Mouse (Mus musculus): ENCODE measurements around the gene Bak1. TPM values are rescaled to one million over a fixed set of nuclear protein-coding genes. Genes with fewer than 3 reads are reported as not detected.
A peak's percentile ranks its signal among the peaks of the same experiment; 100 is the strongest.

Gene Bak1
- polyA plus RNA-seq, 1 experiment from 2014 or later: 8.1 TPM

DNA sequence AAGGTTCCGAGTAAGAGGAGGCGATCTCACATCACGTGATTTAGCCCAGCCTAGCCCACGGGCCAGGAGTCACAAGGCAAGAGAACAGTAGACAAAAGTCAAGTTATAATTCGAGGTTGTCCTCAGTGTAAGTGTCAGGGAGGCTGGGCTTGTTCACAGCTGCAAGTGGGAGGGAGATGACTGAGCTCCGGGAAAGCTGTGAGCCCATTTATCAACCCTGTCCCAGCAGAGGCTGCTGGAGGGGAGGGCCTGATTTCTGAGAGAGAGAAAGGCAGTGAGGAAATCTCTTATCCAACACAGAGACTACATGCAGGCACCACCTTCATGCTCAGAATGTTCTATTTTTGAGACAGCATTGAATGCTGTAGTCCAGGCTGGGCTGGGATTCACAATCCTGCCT lies 15.9 kb downstream of the Bak1 start:
- Histone ChIP-seq H3K36me3 (no peaks in the 10 kb centered on the region), H3K27me3 (replicated peaks) (no peaks in the 10 kb centered on the region), H3K9me3 (no peaks in the 10 kb centered on the region), H3K4me2 (replicated peaks) (no peak overlapping the region), H3K4me1 (replicated peaks) (peaks cover 5% of the 10 kb centered on the region; the same call in 1 of the 2 replicates), H3K4me3 (replicated peaks) (no peak overlapping the region), H3K9ac (no peak overlapping the region), H3K27ac (no peak overlapping the region)
- ATAC-seq: no peak
- 32% methylated on average over 6 of the region's 6 CpGs for WGBS

DNA sequence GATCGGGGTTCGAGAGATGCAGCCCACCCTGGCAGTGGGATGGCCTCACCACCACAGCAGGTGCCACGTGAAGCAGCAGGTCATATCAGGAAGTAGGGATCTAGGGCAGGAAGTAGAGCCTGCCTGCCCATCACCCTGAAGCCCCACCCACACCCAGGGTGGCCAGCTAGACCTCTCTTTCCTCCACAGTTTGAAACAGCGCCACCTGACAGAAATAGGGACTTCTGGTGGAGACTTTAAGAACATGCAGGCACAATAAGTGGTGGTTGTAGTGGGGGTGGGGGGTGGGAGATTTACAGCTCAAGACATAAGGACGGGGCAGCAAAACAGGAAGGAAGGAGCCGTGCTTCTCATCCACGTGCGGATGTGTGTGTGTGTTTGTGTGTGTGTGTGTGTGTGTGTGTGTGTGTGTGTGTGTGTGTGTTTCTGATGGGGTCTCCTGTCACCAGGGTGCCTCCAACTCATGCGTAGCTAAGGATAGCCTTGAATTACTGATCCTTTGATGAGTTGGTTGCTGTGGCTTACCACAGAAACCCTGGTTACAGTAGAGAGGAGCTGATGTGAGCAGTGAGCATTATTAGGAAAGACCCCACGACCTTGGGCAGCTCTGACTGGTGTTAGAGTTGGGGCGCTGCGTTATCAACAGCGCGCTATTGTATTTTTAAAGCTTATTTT lies 16.7 kb downstream of the Bak1 start:
- no peaks in the 10 kb centered on the region for H3K36me3 ChIP-seq
- H3K4me3 ChIP-seq (replicated peaks): no peak overlapping the region
- no peaks in the 10 kb centered on the region for H3K27me3 ChIP-seq (replicated peaks)
- H3K4me2 ChIP-seq (replicated peaks): no peak overlapping the region
- 0 out of 2 replicates have a peak, but pooled peaks cover under 1% of the 10 kb centered on the region for H3K4me1 ChIP-seq (replicated peaks)
- H3K9ac ChIP-seq: no peak overlapping the region
- 53% methylated on average over 14 of the region's 14 CpGs for WGBS
- H3K9me3 ChIP-seq: no peaks in the 10 kb centered on the region
- 0 out of 2 replicates have a peak, but pooled peaks have one; percentile 40 for ATAC-seq
- no peak overlapping the region for H3K27ac ChIP-seq

GRCm38 (mm10) chr17:27011167-27011566 lies 17.6 kb downstream of the Bak1 start:
- ATAC-seq: no peak
- no peak overlapping the region for H3K9ac ChIP-seq
- H3K4me2 ChIP-seq (replicated peaks): no peak overlapping the region
- no peak overlapping the region for H3K27ac ChIP-seq
- no peaks in the 10 kb centered on the region for H3K9me3 ChIP-seq
- 89% methylated on average over 10 of the region's 10 CpGs for WGBS
- no peak overlapping the region for H3K4me3 ChIP-seq (replicated peaks)
- no peaks in the 10 kb centered on the region for H3K4me1 ChIP-seq (replicated peaks)
- H3K36me3 ChIP-seq: no peaks in the 10 kb centered on the region
- no peaks in the 10 kb centered on the region for H3K27me3 ChIP-seq (replicated peaks)

GRCm38 (mm10) chr17:27008277-27008676 lies 20.5 kb downstream of the Bak1 start:
- Histone ChIP-seq H3K4me1 (replicated peaks) (no peaks in the 10 kb centered on the region), H3K9ac (no peak overlapping the region), H3K4me3 (replicated peaks) (no peak overlapping the region), H3K27me3 (replicated peaks) (no peaks in the 10 kb centered on the region), H3K36me3 (no peaks in the 10 kb centered on the region), H3K4me2 (replicated peaks) (no peak overlapping the region), H3K27ac (no peak overlapping the region), H3K9me3 (no peaks in the 10 kb centered on the region)
- ATAC-seq: peak; percentile 74
- WGBS: 55% methylated on average over 2 of the region's 2 CpGs

DNA sequence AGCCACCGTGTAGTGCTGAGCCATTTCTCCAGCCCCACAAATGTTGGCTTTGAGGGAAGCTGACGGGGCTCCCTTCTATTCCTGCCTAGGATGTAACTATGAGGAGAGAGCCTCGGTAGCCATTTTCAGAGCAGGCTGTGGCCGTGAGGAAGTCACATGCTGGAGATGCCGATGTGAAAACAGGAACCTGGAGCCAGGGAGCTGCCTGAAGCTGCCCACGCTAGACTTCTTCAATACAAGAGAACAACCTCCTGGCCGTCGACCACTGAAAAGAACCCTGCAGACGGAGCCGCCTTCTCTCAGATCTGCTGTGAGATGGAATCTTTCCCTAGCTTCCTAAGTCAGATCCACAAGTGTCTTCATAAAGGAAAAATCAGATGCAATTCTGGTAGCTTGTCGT lies 23.2 kb downstream of the Bak1 start:
- no peak for ATAC-seq
- H3K4me1 ChIP-seq (replicated peaks): no peaks in the 10 kb centered on the region
- no peak overlapping the region for H3K4me3 ChIP-seq (replicated peaks)
- H3K9ac ChIP-seq: no peak overlapping the region
- 45% methylated on average over 11 of the region's 11 CpGs for WGBS
- H3K36me3 ChIP-seq: no peaks in the 10 kb centered on the region
- H3K9me3 ChIP-seq: no peaks in the 10 kb centered on the region
- H3K27me3 ChIP-seq (replicated peaks): no peaks in the 10 kb centered on the region
- no peak overlapping the region for H3K4me2 ChIP-seq (replicated peaks)
- H3K27ac ChIP-seq: no peak overlapping the region

DNA sequence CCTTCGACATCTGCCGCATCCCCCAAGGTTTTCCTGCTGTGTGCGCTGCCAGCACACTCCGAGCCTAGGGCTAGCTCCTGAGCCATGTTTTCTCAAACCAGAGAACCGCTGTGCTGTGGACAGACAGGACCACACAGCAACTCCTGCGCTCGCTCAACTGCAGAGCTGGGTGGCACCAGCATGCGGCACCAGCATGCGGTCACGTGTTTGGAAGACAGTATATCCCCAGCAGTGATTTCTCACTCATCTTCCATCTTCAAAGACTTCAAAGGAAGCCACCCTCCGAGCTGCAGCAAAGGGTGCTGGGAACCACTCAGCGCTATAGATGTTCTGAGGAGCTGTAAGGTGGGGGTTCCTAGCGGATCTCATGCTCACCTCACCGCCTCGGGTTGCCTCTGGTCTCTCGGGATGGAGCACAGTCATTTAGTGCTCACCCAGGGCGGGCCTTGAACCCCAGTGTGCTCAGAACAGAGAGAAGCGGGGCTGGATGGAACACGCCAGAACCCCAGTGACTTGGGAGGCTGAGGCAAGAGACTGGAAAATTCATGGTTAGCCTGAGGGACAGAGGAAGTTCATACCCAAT lies 23.8 kb downstream of the Bak1 start:
- Histone ChIP-seq H3K27me3 (replicated peaks) (no peaks in the 10 kb centered on the region), H3K4me3 (replicated peaks) (no peak overlapping the region), H3K9me3 (no peaks in the 10 kb centered on the region), H3K4me2 (replicated peaks) (no peak overlapping the region), H3K4me1 (replicated peaks) (no peaks in the 10 kb centered on the region), H3K9ac (no peak overlapping the region), H3K27ac (no peak overlapping the region), H3K36me3 (no peaks in the 10 kb centered on the region)
- ATAC-seq: no peak
- WGBS: 33% methylated on average over 19 of the region's 19 CpGs

- Histone ChIP-seq H3K36me3 (no peaks in the 10 kb centered on the region), H3K4me1 (replicated peaks) (no peaks in the 10 kb centered on the region), H3K27ac (no peak overlapping the region), H3K9me3 (no peaks in the 10 kb centered on the region), H3K4me3 (replicated peaks) (no peak overlapping the region), H3K27me3 (replicated peaks) (no peaks in the 10 kb centered on the region), H3K9ac (no peak overlapping the region), H3K4me2 (replicated peaks) (no peak overlapping the region)
- ATAC-seq: no peak
- WGBS: 34% methylated on average over 9 of the region's 9 CpGs
Measured at GRCm38 (mm10) chr17:27004431-27004830, 24.4 kb downstream of the Bak1 start.

- H3K4me2 ChIP-seq (replicated peaks): no peak overlapping the region
- no peak overlapping the region for H3K27ac ChIP-seq
- ATAC-seq: no peak
- no peak overlapping the region for H3K4me3 ChIP-seq (replicated peaks)
- 46% methylated on average over 6 of the region's 6 CpGs for WGBS
- H3K9me3 ChIP-seq: no peaks in the 10 kb centered on the region
- no peaks in the 10 kb centered on the region for H3K27me3 ChIP-seq (replicated peaks)
- H3K4me1 ChIP-seq (replicated peaks): no peaks in the 10 kb centered on the region
- no peaks in the 10 kb centered on the region for H3K36me3 ChIP-seq
- H3K9ac ChIP-seq: no peak overlapping the region
Measured at GRCm38 (mm10) chr17:27001889-27002288, 26.9 kb downstream of the Bak1 start.

GRCm38 (mm10) chr17:27001151-27001550 lies 27.7 kb downstream of the Bak1 start:
- no peaks in the 10 kb centered on the region for H3K27me3 ChIP-seq (replicated peaks)
- no peaks in the 10 kb centered on the region for H3K9me3 ChIP-seq
- H3K4me1 ChIP-seq (replicated peaks): no peaks in the 10 kb centered on the region
- H3K4me2 ChIP-seq (replicated peaks): no peak overlapping the region
- ATAC-seq: no peak
- H3K36me3 ChIP-seq: no peaks in the 10 kb centered on the region
- 75% methylated on average over 7 of the region's 7 CpGs for WGBS
- H3K27ac ChIP-seq: no peak overlapping the region
- no peak overlapping the region for H3K4me3 ChIP-seq (replicated peaks)
- no peak overlapping the region for H3K9ac ChIP-seq

DNA sequence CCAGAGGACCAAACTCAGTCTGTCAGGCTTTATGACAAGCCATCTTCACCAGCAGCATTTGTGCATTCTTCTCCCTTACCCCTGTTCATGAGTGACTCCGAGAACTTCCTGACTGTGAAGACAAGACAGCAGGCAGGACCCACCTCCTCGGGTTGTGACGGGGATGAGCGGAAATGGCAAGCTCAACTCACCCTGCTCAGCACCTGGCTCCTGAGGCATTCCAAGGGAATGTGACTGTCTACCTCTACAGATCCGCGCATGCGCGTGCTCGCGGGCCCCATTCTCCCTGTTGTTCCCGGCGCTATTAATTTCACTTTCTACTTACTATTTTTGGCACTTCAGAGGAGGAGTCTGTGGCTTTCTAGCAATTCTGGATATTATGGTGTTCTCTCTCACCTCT lies 28.8 kb downstream of the Bak1 start:
- 75% methylated on average over 12 of the region's 12 CpGs for WGBS
- no peaks in the 10 kb centered on the region for H3K27me3 ChIP-seq (replicated peaks)
- no peaks in the 10 kb centered on the region for H3K36me3 ChIP-seq
- H3K4me1 ChIP-seq (replicated peaks): no peaks in the 10 kb centered on the region
- H3K9me3 ChIP-seq: no peaks in the 10 kb centered on the region
- no peak for ATAC-seq
- no peak overlapping the region for H3K4me3 ChIP-seq (replicated peaks)
- H3K27ac ChIP-seq: no peak overlapping the region
- 0 out of 2 replicates have a peak overlapping the region, but pooled peaks have one; percentile 11 for H3K4me2 ChIP-seq (replicated peaks)
- H3K9ac ChIP-seq: no peak overlapping the region

DNA sequence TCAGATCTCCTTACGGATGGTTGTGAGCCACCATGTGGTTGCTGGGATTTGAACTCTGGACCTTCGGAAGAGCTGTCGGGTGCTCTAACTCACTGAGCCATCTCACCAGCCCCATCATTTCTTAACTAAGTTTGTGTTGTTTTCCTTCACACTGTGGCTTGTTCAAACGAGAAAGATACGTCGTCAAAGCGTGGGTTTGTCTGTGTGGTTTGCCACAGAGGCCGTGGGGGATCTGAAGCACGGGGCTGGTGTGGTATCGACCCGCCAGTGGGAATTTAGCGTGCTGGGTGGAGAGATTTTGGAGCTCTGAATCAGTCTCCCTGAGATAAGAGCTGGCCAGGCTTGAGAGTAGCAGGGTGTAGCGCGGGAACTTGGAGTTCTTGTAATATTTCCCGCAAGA lies 30.5 kb downstream of the Bak1 start:
- Histone ChIP-seq H3K4me2 (replicated peaks) (no peak overlapping the region), H3K9me3 (no peaks in the 10 kb centered on the region), H3K4me1 (replicated peaks) (0 out of 2 replicates have a peak, but pooled peaks cover 3% of the 10 kb centered on the region), H3K4me3 (replicated peaks) (no peak overlapping the region), H3K9ac (no peak overlapping the region), H3K27me3 (replicated peaks) (no peaks in the 10 kb centered on the region), H3K36me3 (no peaks in the 10 kb centered on the region), H3K27ac (no peak overlapping the region)
- ATAC-seq: no peak
- 81% methylated on average over 15 of the region's 15 CpGs for WGBS

GRCm38 (mm10) chr17:26997661-26998060 lies 31.1 kb downstream of the Bak1 start:
- H3K27ac ChIP-seq: no peak overlapping the region
- ATAC-seq: no peak

DNA sequence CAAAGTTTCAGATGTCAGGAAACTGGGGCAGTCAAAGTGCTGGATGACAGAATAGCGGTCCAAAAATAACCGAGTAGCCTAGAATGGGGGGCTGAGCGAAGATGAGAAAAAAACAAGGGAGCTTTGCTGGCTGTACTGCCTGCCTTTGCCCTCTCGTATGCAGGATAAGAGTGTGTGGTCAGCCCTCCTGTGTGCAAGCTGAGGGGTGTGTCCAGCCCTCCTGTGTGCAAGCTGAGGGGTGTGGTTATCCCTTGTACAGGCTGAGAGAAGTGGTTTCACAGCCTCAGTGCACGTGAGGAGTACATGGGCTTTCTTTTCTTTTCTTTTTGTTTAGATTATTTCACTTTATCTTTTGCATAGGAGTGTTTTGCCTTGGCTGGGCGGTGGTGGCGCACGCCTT lies 33.2 kb downstream of the Bak1 start:
- Histone ChIP-seq H3K4me2 (replicated peaks) (no peak overlapping the region), H3K9ac (no peak overlapping the region), H3K4me1 (replicated peaks) (0 out of 2 replicates have a peak, but pooled peaks cover 3% of the 10 kb centered on the region), H3K36me3 (no peaks in the 10 kb centered on the region), H3K4me3 (replicated peaks) (no peak overlapping the region), H3K9me3 (no peaks in the 10 kb centered on the region), H3K27ac (no peak overlapping the region), H3K27me3 (replicated peaks) (no peaks in the 10 kb centered on the region)
- peak; percentile 48; the same call in 1 of the 2 replicates for ATAC-seq
- WGBS: 70% methylated on average over 8 of the region's 8 CpGs

More at GRCm38 (mm10) chr17:26997661-26998060, 31.1 kb downstream of the Bak1 start:
- no peaks in the 10 kb centered on the region for H3K9me3 ChIP-seq
- no peak overlapping the region for H3K4me3 ChIP-seq (replicated peaks)
- H3K27me3 ChIP-seq (replicated peaks): no peaks in the 10 kb centered on the region
- H3K9ac ChIP-seq: no peak overlapping the region
- no peak overlapping the region for H3K4me2 ChIP-seq (replicated peaks)
- 0 out of 2 replicates have a peak, but pooled peaks cover 3% of the 10 kb centered on the region for H3K4me1 ChIP-seq (replicated peaks)
- 77% methylated on average over 4 of the region's 4 CpGs for WGBS
- no peaks in the 10 kb centered on the region for H3K36me3 ChIP-seq

All from intestine, embryonic 15.5 days (tissue).